Mouse (Mus musculus) layer of hippocampus, postnatal 36 days (tissue): ENCODE results near the gene Chn2. TPM values are rescaled to one million over a fixed set of nuclear protein-coding genes. Genes with fewer than 3 reads are reported as not detected.

Experiments
- DNase-seq, 2 experiments: peaks; one replicate each; pipeline ENCODE4 v3.0.0; 2022
- total RNA-seq, 2 experiments: library from RNA; stranded (reverse); gene quantifications; 2 replicates each; pipeline ENCODE4 v1.2.3; 2021

Gene Chn2
- 10 to 100 TPM; 20.1 to 23.1 TPM for total RNA-seq

DNA sequence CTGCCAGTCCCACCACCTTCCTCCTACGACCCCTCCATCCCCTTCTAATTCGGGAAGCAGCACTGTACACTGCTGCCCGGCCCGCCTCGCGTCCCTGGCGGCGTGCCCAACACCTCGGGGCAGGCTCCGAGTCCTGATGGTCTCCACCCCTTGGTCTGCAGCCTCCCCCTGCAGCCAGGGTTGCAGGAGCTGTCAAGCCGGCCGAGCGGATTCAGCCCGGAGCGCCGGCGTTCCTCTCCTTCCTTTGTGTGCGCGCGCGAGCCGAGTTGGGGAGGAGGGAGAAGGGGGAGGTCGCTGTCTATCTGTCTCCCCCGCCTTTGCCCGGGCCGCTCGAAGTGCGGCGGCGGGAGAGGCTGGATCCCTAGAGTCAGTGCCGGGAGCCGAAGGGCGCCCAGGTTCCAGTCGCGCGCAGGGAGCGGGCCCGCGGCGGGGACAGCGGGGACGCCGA lies at the start of gene Chn2:
TSS of gene Chn2 (plus strand) at position 198 of the 448 bp plus-strand sequence.
- peak; percentile 27 to 35 for DNase-seq

DNA sequence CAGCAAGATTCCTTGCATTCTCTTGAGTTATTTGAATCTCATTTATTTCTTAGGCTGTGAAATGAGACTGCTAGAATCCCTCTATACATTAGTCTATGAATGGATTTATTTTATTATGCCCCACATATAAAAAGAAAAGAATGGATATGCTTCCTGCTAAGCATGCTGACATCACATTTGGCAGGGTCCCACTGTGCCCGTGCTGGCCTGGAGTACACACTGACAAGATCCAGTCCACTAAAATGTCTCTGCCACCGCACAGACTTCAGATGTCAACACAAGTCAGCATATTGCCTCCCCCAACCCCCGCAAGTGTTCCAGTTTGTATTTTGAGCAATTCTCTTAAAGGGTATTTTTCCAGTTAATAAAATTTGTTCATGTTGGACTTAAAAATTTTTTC lies 47.0 kb upstream of the Chn2 start:
- DNase-seq, result no peak

- no peak for DNase-seq
These were observed 43.8 kb upstream of the Chn2 start for GRCm38 (mm10) chr6:53995519-53995918.

- DNase-seq, result no peak
These were observed 43.0 kb upstream of the Chn2 start for GRCm38 (mm10) chr6:53996226-53996955.

DNA sequence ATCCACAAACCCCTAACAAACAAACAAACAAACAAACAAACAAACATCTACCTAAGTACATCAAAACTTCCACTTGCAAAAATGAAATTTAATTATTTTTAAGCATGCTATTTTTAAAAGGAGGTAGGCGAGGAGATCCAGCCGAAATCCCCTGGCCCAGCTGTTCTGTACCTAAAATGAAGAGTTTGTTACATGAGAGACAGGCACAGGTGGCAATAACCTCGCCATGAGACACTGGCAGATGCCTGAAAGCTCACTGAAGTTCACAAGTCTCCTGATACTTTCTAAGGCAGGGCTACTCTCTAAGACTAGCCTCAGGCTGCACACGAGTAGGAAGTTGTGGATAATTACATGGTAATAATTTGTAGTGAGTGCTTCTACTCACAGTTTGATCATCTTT lies 34.1 kb upstream of the Chn2 start:
- no peak for DNase-seq

DNA sequence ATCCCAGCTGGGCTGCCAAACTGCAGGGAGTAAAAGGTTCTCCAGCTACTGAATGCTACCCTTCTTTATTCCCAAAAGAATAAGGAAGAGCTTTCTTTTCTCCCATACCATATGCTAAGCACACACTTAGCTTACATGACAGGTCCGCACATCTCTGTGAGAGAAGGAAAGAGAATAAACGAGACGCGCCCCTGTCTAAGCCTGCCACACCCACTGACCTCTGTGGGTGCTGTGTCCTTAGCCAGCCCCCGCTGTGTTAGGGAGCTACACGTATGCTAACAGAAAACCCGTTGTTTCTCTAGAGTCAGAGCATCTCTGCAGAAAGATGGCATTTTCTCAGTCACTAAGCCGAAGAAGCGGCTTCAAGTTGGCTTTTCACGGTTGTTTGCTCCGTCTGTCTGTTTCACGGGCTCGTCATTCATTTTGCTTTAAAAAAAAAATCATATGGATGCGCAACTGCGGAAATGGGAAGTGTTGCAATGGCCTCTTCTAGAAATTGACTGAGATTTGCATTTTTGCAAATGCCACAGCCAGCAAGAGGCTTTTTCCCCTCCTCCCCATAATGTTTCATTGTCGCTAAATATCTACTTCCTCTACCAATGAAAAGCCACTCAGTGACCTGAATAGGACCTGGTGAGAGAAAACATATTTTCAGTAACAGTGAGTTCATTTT lies 30.8 kb upstream of the Chn2 start:
- DNase-seq, result peak in 1 of 2 experiments; percentile 1

DNA sequence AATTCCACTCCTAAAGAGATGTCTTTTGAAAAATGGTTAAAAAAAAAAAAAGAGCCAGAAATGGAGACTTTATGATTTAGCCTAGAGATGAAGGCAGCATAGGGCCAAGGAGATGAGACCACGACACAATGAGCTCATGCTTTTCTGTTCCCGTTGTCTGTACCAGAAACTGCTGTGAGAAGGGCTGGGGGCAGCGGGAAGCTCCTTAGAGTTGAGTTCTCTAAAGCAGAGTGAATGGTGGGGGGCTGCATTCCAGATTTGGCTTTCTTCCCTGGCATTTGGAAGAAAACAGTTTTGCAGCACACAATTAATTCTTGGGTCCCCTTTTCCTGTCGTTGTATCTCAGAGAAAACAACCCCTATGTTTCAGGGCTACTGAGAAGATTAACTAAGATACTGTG lies 30.1 kb upstream of the Chn2 start:
- no peak for DNase-seq

GRCm38 (mm10) chr6:54010362-54010761 lies 29.0 kb upstream of the Chn2 start:
- no peak for DNase-seq

DNA sequence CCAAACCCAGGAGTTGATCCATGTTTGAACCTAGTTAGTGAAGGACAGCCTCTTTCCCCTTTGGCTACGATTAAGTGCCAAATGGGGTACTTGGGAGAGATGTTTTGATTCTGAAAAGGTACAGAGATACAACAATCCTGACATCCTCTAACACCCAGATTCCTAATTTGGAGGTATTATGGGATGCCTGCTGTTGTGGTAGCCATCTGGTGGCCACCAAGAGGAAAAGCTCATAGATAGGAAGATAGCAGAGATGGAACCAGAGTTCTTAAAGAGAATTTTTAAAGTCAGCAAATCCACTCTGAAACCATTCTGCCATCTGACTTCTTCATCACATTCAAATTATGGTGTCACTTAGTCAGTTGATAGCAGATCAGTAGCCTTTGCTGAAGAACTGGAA lies 27.2 kb upstream of the Chn2 start:
- no peak for DNase-seq

DNA sequence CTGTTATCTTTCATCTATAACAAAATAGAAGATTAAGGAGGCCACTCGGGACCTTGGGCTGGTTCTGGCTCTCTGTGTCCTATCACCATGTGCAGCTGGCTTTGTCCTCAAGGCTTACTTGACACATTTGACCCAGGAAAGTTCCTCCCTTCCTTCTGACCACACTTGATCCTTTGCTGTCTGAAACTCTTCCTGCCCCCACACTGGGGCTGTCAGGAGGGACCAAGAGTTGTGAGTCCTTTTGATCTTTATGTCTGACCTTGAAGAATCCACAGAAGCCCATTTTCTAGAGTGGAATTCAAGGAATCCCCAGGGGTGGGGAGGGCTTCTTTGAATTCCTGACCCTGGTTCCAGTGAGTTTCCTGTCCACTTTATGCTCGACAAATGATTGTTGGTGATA lies 21.3 kb upstream of the Chn2 start:
- DNase-seq, result no peak

- DNase-seq, result no peak
These were observed 20.5 kb upstream of the Chn2 start for GRCm38 (mm10) chr6:54018861-54019260.

DNA sequence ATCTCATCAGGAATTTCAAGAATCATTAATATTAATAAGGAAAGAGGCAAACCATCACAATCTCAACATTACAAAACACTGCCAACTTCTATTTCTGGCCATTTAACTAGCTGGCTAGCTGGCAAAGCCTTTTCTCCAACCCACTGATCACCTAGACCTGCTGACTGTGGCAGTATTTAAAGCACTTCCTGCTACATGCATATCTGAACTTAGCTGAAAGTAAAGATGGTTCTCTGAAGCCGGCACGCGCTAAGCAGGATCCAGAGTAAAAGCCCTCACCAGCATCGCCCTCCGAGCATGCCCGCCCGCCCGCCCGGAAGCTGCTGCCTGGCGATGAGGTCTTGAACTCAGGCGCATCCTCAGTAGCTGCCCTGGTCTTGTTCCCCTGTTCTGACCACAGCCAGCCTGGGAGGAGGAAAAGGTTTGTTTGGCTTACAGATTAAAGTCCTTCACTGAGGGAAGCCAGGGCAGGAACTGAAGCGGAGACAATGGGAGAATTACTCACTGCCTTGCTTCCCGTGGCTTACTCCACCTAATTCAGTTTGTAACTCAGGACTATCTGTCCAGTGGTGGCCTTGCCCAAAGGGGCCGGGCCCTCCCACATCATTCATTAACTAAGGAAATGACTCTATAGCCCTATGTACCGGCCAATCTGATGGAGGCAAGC lies 18.1 kb upstream of the Chn2 start:
- no peak for DNase-seq

- no peak for DNase-seq
These were observed 15.5 kb upstream of the Chn2 start for GRCm38 (mm10) chr6:54023846-54024245.

DNA sequence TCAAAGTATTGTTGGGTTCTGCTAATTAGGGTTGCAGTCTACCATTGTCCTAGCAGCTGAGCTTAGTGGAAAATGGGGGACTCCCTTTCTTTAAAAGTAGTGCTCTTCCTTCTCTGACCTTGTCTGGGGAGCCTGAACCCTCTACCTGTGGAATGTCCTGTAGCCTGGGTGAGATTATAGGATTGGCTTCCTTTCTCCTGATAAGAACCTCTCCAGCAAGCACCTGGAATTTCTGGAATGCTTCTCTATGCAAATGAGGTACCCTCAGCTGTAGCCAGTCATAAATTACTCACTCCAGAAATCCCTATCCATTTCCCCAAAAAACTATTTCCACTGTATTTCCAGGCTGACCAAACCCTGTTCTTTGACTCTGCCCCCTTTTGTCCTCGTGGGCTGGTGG lies 10.6 kb upstream of the Chn2 start:
- no peak for DNase-seq

- DNase-seq, result no peak
These were observed 9.0 kb upstream of the Chn2 start for GRCm38 (mm10) chr6:54030351-54030750.

DNA sequence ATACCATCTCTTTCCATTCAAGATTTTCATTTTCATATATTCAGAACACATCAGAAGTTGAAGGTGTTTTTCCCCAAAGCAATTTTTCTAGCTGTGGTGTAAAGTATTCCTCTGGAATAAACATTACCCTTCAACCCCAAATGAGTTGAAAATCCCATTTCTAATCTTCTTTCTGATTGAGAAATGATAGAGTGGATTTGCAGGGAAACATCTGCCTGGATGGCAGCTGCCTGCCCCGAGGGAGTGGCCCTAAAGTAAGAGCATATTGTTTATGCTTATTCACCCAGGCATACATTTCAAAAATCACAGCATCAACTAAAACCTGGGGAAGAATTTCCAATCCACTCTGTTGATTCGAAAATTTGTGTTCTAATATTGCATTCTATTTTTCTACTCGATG lies 8.6 kb upstream of the Chn2 start:
- no peak for DNase-seq

GRCm38 (mm10) chr6:54034471-54034870 lies 4.9 kb upstream of the Chn2 start:
- peak; percentile 50 to 59 for DNase-seq

DNA sequence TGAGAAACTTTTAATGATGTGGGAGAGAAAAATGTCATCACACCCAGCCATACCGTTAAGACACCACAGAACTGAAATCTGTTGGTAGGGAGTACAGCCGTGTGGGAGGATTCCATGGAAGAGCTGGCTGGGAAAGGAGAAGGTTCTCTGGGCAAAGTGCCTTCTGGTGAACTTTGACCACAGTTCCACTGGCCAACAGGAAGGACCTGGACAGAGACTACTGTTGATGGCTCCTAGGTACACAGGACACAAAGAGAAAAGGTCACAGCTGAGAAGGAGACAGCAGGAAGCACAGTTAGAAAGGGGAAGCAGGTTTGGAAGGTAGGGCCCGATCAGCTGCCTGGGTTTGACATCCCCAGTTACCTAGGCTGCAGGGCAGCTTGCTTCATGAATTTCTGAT lies 3.8 kb upstream of the Chn2 start:
- DNase-seq, result no peak

GRCm38 (mm10) chr6:54038866-54039265 lies 488 bp upstream of the Chn2 start:
- no peak for DNase-seq

DNA sequence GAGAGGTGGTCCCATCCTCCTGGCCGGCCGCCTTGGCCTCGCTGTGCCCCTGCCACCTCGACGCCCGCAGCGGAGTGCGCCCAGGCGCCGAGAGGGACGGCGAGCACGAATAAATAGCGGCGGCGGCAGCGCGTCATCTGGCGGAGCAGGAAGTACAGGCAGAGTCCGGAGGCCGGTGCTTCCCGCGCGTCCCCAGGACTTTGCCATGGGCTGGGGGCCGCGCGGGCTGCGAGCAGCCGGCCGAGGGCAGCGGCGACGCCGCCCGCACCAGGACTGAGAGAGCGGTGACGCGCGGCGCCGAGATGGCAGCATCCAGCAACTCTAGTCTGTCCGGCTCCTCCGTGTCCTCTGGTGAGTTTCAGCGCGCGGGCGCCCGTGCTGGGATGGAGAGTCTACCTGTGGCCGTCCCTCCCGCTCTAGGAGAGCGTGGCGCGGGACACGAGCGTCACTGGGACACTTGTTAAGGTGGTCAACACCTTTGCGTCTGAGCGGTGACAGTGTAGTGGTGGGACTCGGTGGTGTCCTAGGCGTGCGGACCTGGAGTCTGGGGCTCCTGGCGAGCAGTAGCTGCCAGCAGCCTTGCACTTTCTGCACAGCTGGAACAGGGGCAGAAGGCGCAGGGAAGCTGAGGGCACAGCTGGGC lies 572 bp downstream of the Chn2 start:
- DNase-seq, result peak; percentile 43 to 53

DNA sequence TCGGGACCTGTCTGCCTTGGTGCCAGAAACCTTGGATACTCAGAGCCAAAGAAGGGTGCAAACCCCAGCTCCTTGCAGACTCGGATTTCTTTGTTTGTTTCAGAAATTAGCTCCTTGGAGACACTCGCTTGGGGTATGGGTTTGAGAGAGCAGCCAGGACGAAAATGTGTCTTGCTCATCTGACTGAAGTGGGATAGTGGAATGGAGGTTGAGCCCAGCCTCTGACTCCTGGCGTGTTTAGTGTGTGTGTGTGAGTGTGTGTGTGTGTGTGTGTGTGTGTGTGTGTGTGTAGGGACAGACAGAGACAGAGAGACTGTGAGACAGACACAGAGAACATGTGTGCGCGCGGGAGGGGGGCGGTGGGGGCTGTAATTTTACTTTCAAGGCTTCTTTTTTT lies 1.1 kb downstream of the Chn2 start:
- DNase-seq, result no peak

DNA sequence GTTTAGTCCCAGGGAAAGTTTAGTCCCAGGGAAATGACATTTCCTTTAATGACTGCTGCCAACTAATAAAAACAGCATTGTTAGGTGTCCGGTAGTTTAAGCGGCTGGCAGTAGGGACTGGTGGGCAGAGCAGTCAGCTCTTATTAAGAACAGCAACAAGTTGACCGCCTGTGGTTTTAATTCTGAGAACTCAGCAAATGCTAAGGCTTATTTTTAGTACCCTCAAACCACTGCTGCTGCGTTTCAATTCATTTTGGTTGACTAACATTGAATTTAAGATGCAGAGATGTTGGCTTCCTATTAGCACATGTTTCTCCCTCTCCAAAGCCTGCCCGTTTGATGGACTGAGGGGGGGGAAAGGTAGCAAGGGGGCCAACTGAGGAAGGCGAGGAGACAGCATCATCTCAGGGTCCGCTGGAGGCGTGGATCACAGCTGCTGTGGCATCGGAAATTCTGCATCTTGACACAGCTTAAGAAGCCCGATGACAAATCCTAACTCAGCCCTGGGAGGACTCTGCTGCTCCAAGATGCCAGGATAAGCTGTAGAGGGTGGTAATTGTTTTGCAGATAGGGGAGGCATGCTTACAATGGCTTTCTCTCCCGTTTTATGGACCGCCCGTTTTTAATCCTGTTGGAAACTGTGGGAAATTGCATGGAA lies 2.2 kb downstream of the Chn2 start:
- DNase-seq, result no peak

DNA sequence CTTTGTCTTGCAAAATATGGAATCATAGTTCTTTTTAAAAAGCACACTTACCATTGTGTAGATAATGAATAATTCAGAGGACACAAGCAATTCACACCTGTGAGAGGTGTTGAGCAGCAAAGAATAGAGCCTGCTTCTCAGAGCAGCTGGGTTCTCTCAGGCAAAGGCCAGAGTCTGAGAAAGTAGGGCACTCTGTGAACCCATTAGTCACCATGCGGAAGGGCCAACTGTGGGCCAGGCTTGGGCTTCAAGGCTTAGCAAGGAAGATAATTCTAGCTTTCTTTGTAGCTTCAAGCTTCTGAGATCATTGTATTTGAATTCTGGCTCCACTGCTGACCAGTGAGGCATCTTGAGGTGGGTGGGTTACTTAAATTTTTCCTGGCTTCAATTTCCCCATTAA lies 2.8 kb downstream of the Chn2 start:
- no peak for DNase-seq
